Mouse (Mus musculus) ES-E14 (cell line): ENCODE measurements at regions not wholly inside any gene's neighbourhood (a gene's known extent, or its start where the extent isn't known, plus 50 kb on each side); places are given as distances from the start of the nearest gene placed in this dataset.
A peak's percentile ranks its signal among the peaks of the same experiment; 100 is the strongest.
"Not testable (repeated sequence)": the region's sequence is repeated elsewhere in the genome, so short reads cannot be mapped to it uniquely, and the experiment has no call there.

Source experiments
- DNase-seq: peaks from one replicate; pipeline ENCODE4 v3.0.0-alpha.2; 2013; ENCODE audit warnings: low read depth, low spot score
- H3K27ac ChIP-seq: 2 replicates; pipeline ENCODE4 v1.5.1; 2012; ENCODE audit warnings: low read depth, mild to moderate bottlenecking, low read length, moderate library complexity, mixed read lengths; ENCODE audit not compliant: poor library complexity, insufficient read depth, severe bottlenecking
- H3K36me3 ChIP-seq: 2 replicates; pipeline ENCODE4 v1.6.1; 2012; ENCODE audit warnings: mild to moderate bottlenecking, low read length, moderate library complexity, mixed read lengths; ENCODE audit not compliant: control insufficient read depth, poor library complexity, insufficient read depth, severe bottlenecking
- H3K4me1 ChIP-seq, 2 experiments: fragments of 150-350 bp in 1 of 2; sonication (generic) in 1 of 2; 2 replicates each; pipeline ENCODE4 v1.6.1; 2012; ENCODE audit warnings: low read length in 2 of 2, mild to moderate bottlenecking in 1 of 2, mixed read lengths in 1 of 2; ENCODE audit not compliant: control insufficient read depth in 2 of 2, insufficient read depth in 2 of 2, poor library complexity in 1 of 2
- H3K4me3 ChIP-seq, 2 experiments: fragments of 150-350 bp in 1 of 2; sonication (generic) in 1 of 2; 2 replicates each; pipeline ENCODE4 v1.5.1; 2012; ENCODE audit warnings: low read length in 2 of 2, low read depth in 1 of 2, mild to moderate bottlenecking in 1 of 2, mixed read lengths in 1 of 2; ENCODE audit not compliant: insufficient read depth in 1 of 2, poor library complexity in 1 of 2, severe bottlenecking in 1 of 2
- H3K9ac ChIP-seq: 2 replicates; pipeline ENCODE4 v1.6.1; 2012; ENCODE audit warnings: low read depth, mild to moderate bottlenecking, low read length, mixed read lengths; ENCODE audit not compliant: poor library complexity, insufficient read depth, severe bottlenecking
- H3K9me3 ChIP-seq: fragments of 150-350 bp; sonication (generic); 2 replicates; pipeline ENCODE4 v1.6.1; 2012; ENCODE audit warnings: low read depth, mild to moderate bottlenecking, low read length; ENCODE audit not compliant: control insufficient read depth, insufficient read depth
- CHD2 ChIP-seq: IDR thresholded peaks from 2 replicates; pipeline ENCODE4 v1.6.1; 2014; ENCODE audit warnings: mild to moderate bottlenecking, low read depth, low read length, inconsistent platforms
- HCFC1 ChIP-seq: IDR thresholded peaks from 2 replicates; pipeline ENCODE4 v1.6.1; 2012; ENCODE audit warnings: low read length, inconsistent platforms, borderline replicate concordance; ENCODE audit not compliant: insufficient read depth
- MAFK ChIP-seq: IDR thresholded peaks from 2 replicates; pipeline ENCODE4 v1.6.1; 2014; ENCODE audit warnings: mild to moderate bottlenecking, low read depth, low read length, inconsistent platforms; ENCODE audit not compliant: insufficient read depth
- ZC3H11A ChIP-seq: IDR thresholded peaks from 2 replicates; pipeline ENCODE4 v1.6.1; 2012; ENCODE audit warnings: low read depth, mild to moderate bottlenecking, inconsistent platforms, low read length, borderline replicate concordance
- ZNF384 ChIP-seq: IDR thresholded peaks from 2 replicates; pipeline ENCODE4 v1.6.1; 2012; ENCODE audit warnings: low read depth, low read length, inconsistent platforms
- in situ Hi-C, 2 experiments: fragments of 600-800 bp; cut with MboI; formaldehyde crosslinking; loops; one replicate each; pipeline ENCODE4 v1.15.1; 2025; ENCODE audit warnings: low sequenced_read_pairs in 2 of 2, inconsistent platforms in 1 of 2; ENCODE audit not compliant: unreplicated experiment in 2 of 2

DNA sequence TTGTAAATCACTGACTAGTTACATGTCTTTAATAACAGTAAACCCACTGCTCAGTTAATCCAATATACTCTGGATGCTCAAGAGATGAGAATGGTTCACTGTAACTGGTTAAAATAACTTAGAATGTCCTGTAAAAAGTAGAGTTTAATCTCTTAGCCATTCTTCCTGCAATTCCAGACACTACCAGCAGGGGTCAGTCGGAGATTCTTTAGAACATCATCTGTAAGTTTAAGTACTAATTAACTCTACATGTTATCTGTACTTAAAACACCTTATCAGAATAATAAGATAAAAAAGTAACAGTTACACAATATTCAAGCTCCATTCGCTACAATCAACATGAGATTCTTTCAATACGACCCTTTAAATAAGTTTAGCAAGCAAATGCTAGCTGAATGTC lies 58.7 kb upstream of the Olig3 start:
- no peaks in the 10 kb centered on the region for H3K36me3 ChIP-seq
- TF ChIP-seq ZC3H11A (peak; percentile 57; the same call in 1 of the 2 replicates), HCFC1 (no peak)
- peak; percentile 35 for DNase-seq
- in situ Hi-C loops: no loop called here
- no peak overlapping the region for H3K27ac ChIP-seq
- no peak overlapping the region for H3K4me3 ChIP-seq
- peaks cover 0 to 2% of the 10 kb centered on the region in 2 experiments; a peak in 1 of 4 replicates for H3K4me1 ChIP-seq
- no peak overlapping the region for H3K9ac ChIP-seq
- H3K9me3 ChIP-seq: no peaks in the 10 kb centered on the region

DNA sequence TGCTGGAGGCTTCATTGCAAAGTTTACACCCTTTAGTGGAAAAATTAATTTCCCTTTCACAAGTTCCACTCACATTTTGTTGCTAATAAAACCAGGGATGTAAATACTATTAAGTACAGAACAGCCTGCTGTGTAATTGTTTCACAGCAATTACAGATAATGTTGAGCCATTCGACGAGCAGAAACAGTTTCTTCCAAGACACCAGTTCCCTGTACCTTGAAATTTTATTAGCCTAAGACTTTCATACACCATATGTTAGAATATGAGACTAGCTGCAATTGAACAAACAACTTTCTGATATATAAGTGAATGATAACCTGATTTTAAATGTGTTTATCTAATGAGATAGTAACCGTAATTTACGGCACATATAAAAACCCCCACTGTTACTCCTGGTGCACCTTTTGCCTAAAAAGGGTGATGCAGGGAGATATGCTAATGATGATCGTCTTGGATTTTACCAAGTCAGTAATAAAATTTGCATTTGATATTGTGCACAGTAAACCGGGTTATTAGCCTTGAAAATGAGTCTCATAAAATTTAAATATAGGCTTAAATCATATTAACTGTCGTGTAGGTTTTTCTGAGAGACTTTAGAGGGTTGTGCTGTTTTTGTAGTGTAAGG lies 60.8 kb upstream of the Olig3 start:
- Histone ChIP-seq H3K4me1 (no peaks in the 10 kb centered on the region; a peak in 1 of 4 replicates), H3K4me3 (no peak overlapping the region), H3K27ac (no peak overlapping the region), H3K36me3 (no peaks in the 10 kb centered on the region), H3K9ac (no peak overlapping the region), H3K9me3 (no peaks in the 10 kb centered on the region)
- in situ Hi-C loops: no loop called here
- DNase-seq: no peak
- TF ChIP-seq HCFC1 (no peak), ZNF384 (no peak), ZC3H11A (no peak), CHD2 (no peak), MAFK (no peak)

DNA sequence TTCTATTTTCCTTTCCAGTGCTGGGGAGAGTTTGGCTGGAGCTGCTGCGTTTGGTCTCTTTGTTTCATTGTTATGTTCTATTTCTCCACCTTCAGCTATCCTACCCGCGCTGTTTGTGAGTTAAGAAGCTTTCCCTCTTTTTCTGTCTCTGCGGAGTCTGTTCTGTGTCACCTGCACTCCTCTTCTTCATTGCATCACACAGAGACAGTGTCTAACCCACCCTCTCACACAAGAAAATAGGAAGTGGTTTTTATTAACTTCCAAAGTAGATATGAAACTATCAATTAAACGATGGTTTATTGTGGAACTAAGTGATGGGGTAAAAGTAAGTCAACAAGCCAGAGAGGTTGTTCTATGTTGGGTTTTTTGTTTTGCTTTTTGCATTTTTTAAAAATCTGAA lies 64.9 kb upstream of the Olig3 start:
- Histone ChIP-seq H3K4me1 (no peaks in the 10 kb centered on the region), H3K4me3 (no peak overlapping the region), H3K9me3 (no peaks in the 10 kb centered on the region), H3K27ac (no peak overlapping the region), H3K9ac (no peak overlapping the region), H3K36me3 (no peaks in the 10 kb centered on the region)
- no peak for DNase-seq
- no peak for TF ChIP-seq MAFK
- no peak for TF ChIP-seq CHD2
- in situ Hi-C loops: no loop called here

DNA sequence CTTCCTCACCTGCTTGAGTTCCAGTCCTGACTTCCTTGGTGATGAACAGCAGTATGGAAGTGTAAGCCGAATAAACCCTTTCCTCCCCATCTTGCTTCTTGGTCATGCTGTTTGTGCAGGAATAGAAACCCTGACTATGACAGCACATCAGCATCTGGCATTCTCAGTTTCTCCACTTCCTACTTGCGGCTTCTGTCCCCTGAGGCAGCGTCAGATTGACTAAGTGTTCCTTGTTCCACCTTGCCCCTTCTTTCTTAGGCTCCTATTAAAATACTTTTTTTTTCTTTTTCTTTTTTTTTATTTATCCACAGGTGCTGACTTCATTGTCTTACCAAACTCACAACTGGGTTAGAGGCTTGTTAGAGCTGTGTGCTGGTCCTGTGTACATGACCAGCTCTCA lies 65.3 kb upstream of the Olig3 start:
- H3K36me3 ChIP-seq, H3K9ac ChIP-seq, in situ Hi-C loops, H3K4me3 ChIP-seq, H3K9me3 ChIP-seq, H3K4me1 ChIP-seq, H3K27ac ChIP-seq, DNase-seq: not testable (repeated sequence)

DNA sequence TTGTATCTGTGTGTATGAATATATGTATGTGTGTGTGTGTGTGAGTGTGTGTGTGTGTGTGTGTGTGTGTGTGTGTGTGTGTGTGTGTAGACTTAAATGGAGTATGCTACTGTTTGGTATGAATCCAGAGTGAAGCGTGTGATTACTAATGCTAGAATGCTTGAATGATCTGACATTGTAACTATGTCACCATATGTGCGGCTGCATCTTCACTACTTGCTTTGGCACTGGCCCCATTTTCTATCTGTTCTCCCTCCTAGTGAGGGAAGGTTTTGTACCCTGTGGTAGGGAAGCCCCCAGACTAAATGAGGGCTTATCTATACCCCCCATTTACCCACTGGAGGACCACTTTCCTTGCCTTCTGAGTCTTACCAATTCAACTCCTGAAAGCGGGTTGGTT lies 74.2 kb upstream of the Olig3 start:
- no peak overlapping the region for H3K4me3 ChIP-seq
- DNase-seq: no peak
- no peaks in the 10 kb centered on the region for H3K4me1 ChIP-seq
- H3K9ac ChIP-seq: no peak overlapping the region
- TF ChIP-seq HCFC1 (no peak), ZC3H11A (no peak), MAFK (no peak), CHD2 (no peak), ZNF384 (no peak)
- in situ Hi-C loops: no loop called here
- H3K36me3 ChIP-seq: no peaks in the 10 kb centered on the region
- H3K9me3 ChIP-seq: no peaks in the 10 kb centered on the region
- no peak overlapping the region for H3K27ac ChIP-seq
